Mouse (Mus musculus): ENCODE measurements at regions not wholly inside any gene's neighbourhood (a gene's known extent, or its start where the extent isn't known, plus 50 kb on each side); places are given as distances from the start of the nearest gene placed in this dataset.

DNA sequence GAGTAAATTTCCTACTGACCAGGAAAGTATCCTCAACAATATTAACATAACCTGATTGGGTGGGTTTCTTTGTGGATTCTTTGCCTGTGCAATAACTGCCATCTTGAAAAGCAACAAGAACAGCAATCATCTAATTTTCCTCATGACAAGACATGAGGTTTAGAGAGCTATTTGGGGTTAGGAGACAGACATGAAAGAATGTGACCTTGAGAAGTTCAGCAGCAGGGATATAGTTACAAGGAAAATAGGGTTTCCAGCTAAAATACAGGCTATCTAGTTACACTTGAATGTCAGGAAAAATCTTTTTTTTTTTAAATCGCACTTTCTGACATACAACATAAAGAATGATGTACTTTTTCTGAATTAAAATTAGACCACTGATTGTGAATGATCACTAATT lies 83.7 kb upstream of the Lama2 start:
- H3K27ac ChIP-seq (ENCODE audit: control insufficient read depth, low read depth, low read length), result no peak overlapping the region
- no peak overlapping the region for H3K9ac ChIP-seq (ENCODE audit: control insufficient read depth, low read depth, low read length, poor library complexity, severe bottlenecking)
- no peaks in the 10 kb centered on the region for H3K36me3 ChIP-seq (ENCODE audit: control insufficient read depth in 1 of 2, insufficient read depth in 2 of 2, low read length in 2 of 2)
- no peaks in the 10 kb centered on the region for H3K27me3 ChIP-seq (ENCODE audit: control insufficient read depth in 1 of 2, insufficient read depth in 2 of 2, low read length in 2 of 2)
- no peak for TF ChIP-seq ZKSCAN1 (IDR thresholded peaks at IDR 0.05; ENCODE audit: low read depth, low read length)
- no peaks in the 10 kb centered on the region for H3K4me1 ChIP-seq (ENCODE audit: control insufficient read depth in 1 of 2, insufficient read depth in 2 of 2, low read length in 2 of 2)
- no peaks in the 10 kb centered on the region for H3K9me3 ChIP-seq (replicated peaks; ENCODE audit: insufficient read depth, low read length)
- H3K4me3 ChIP-seq (ENCODE audit: control insufficient read depth in 1 of 2, insufficient read depth in 1 of 2, low read depth in 2 of 2, low read length in 2 of 2), result no peak overlapping the region
- H3K79me2 ChIP-seq (ENCODE audit: control insufficient read depth, insufficient read depth, low read length, poor library complexity), result no peaks in the 10 kb centered on the region
- DNase-seq (ENCODE audit: low read depth, low spot score), result no peak

DNA sequence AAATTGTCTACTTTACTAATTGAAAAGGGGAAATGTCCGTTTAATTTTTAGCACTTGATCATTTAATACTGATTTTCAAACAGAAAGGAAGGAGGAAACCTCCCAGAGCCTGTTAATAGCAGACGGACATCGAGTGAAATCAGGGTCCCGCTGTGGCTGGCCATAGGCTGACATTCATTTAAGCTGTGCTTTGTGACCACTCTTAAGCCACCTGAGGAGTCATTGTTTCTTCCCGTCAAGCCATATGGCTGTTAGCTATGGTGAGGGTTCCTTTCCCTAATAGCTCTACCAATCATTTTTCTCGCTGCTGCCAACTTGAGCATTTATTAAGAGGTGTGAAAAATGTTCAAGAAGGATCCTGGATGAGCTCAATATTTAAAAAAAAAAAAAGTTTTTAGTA lies 78.7 kb upstream of the Lama2 start:
- no peak for DNase-seq (ENCODE audit: low read depth, low spot score)

GRCm38 (mm10) chr10:27681376-27681775 lies 61.8 kb upstream of the Lama2 start:
- DNase-seq (ENCODE audit: low read depth, low spot score), result no peak
- H3K79me2 ChIP-seq (ENCODE audit: control insufficient read depth, insufficient read depth, low read length, poor library complexity), result no peaks in the 10 kb centered on the region
- H3K36me3 ChIP-seq (ENCODE audit: control insufficient read depth in 1 of 2, insufficient read depth in 2 of 2, low read length in 2 of 2), result no peaks in the 10 kb centered on the region
- H3K9me3 ChIP-seq (replicated peaks; ENCODE audit: insufficient read depth, low read length), result no peaks in the 10 kb centered on the region
- no peak overlapping the region for H3K9ac ChIP-seq (ENCODE audit: control insufficient read depth, low read depth, low read length, poor library complexity, severe bottlenecking)
- no peak overlapping the region for H3K4me3 ChIP-seq (ENCODE audit: control insufficient read depth in 1 of 2, insufficient read depth in 1 of 2, low read depth in 2 of 2, low read length in 2 of 2)
- TF ChIP-seq ZNF384 (IDR thresholded peaks at IDR 0.05; ENCODE audit: low read depth, low read length), result no peak
- TF ChIP-seq EP300 (IDR thresholded peaks at IDR 0.05; ENCODE audit: low read depth in 1 of 2, low read length in 2 of 2), result no peak
- no peak for TF ChIP-seq UBTF (IDR thresholded peaks at IDR 0.05; ENCODE audit: borderline replicate concordance, insufficient read depth, low read depth, low read length)
- no peak for TF ChIP-seq MAFK (IDR thresholded peaks at IDR 0.05; ENCODE audit: borderline replicate concordance, low read depth, low read length)
- no peak for TF ChIP-seq ELF1 (IDR thresholded peaks at IDR 0.05; ENCODE audit: low read depth, low read length)
- TF ChIP-seq HCFC1 (IDR thresholded peaks at IDR 0.05; ENCODE audit: low read depth, low read length), result no peak
- no peak for TF ChIP-seq GATA1 (IDR thresholded peaks at IDR 0.05; ENCODE audit: low read depth, low read length)
- TF ChIP-seq TBP (IDR thresholded peaks at IDR 0.05; ENCODE audit: low read depth, low read length), result no peak
- no peak for TF ChIP-seq ZKSCAN1 (IDR thresholded peaks at IDR 0.05; ENCODE audit: low read depth, low read length)
- no peak for TF ChIP-seq CHD1 (IDR thresholded peaks at IDR 0.05; ENCODE audit: low read depth, low read length)
- TF ChIP-seq BHLHE40 (IDR thresholded peaks at IDR 0.05; ENCODE audit: borderline replicate concordance, low read depth, low read length), result no peak
- H3K27me3 ChIP-seq (ENCODE audit: control insufficient read depth in 1 of 2, insufficient read depth in 2 of 2, low read length in 2 of 2), result no peaks in the 10 kb centered on the region
- H3K27ac ChIP-seq (ENCODE audit: control insufficient read depth, low read depth, low read length), result no peak overlapping the region
- H3K4me1 ChIP-seq (ENCODE audit: control insufficient read depth in 1 of 2, insufficient read depth in 2 of 2, low read length in 2 of 2), result no peaks in the 10 kb centered on the region

More for the DNA sequence above, 78.7 kb upstream of the Lama2 start:
- Histone ChIP-seq H3K27ac (ENCODE audit: control insufficient read depth, low read depth, low read length) (no peak overlapping the region), H3K9me3 (replicated peaks; ENCODE audit: insufficient read depth, low read length) (no peaks in the 10 kb centered on the region), H3K79me2 (ENCODE audit: control insufficient read depth, insufficient read depth, low read length, poor library complexity) (no peaks in the 10 kb centered on the region), H3K4me1 (ENCODE audit: control insufficient read depth in 1 of 2, insufficient read depth in 2 of 2, low read length in 2 of 2) (no peaks in the 10 kb centered on the region), H3K36me3 (ENCODE audit: control insufficient read depth in 1 of 2, insufficient read depth in 2 of 2, low read length in 2 of 2) (no peaks in the 10 kb centered on the region), H3K4me3 (ENCODE audit: control insufficient read depth in 1 of 2, insufficient read depth in 1 of 2, low read depth in 2 of 2, low read length in 2 of 2) (no peak overlapping the region), H3K27me3 (ENCODE audit: control insufficient read depth in 1 of 2, insufficient read depth in 2 of 2, low read length in 2 of 2) (no peaks in the 10 kb centered on the region), H3K9ac (ENCODE audit: control insufficient read depth, low read depth, low read length, poor library complexity, severe bottlenecking) (no peak overlapping the region)
- TF ChIP-seq RAD21 (IDR thresholded peaks at IDR 0.05; ENCODE audit: low read depth, low read length) (no peak), ZC3H11A (IDR thresholded peaks at IDR 0.05; ENCODE audit: low read depth, low read length) (no peak), GABPA (IDR thresholded peaks at IDR 0.05; ENCODE audit: low read depth, low read length) (no peak), ZKSCAN1 (IDR thresholded peaks at IDR 0.05; ENCODE audit: low read depth, low read length) (no peak), SIN3A (IDR thresholded peaks at IDR 0.05; ENCODE audit: low read length) (no peak), MYC (IDR thresholded peaks at IDR 0.05; ENCODE audit: low read depth, low read length) (no peak)
